Mouse (Mus musculus) myocyte (in vitro differentiated cells): Measurements from ENCODE around the gene Olfr149. TPM values are rescaled to one million over a fixed set of nuclear protein-coding genes. Genes with fewer than 3 reads are reported as not detected.
"Not testable (repeated sequence)": the region's sequence is repeated elsewhere in the genome, so short reads cannot be mapped to it uniquely, and the experiment has no call there.

ENCODE experiments used
- H3K27me3 ChIP-seq: one replicate; pipeline ENCODE4 v1.6.1; 2011; ENCODE audit not compliant: control insufficient read depth, insufficient read depth, insufficient read length
- H3K36me3 ChIP-seq: one replicate; pipeline ENCODE4 v1.6.1; 2011; ENCODE audit not compliant: control insufficient read depth, insufficient read depth
- H3K4me2 ChIP-seq: one replicate; pipeline ENCODE4 v1.6.1; 2011; ENCODE audit warnings: low read depth, control low read depth
- H3K4me3 ChIP-seq: one replicate; pipeline ENCODE4 v1.5.1; 2011; ENCODE audit warnings: mild to moderate bottlenecking, control low read depth, moderate library complexity
- H3K79me2 ChIP-seq: one replicate; pipeline ENCODE4 v1.6.1; 2011; ENCODE audit not compliant: control insufficient read depth, insufficient read depth
- H3ac ChIP-seq: one replicate; pipeline ENCODE4 v1.6.1; 2011; ENCODE audit not compliant: control insufficient read depth, insufficient read length
- CEBPB ChIP-seq: IDR thresholded peaks from 2 replicates; pipeline ENCODE4 v1.6.1; 2011; ENCODE audit warnings: mild to moderate bottlenecking, moderate library complexity; ENCODE audit not compliant: poor library complexity, insufficient read depth, severe bottlenecking
- E2F4 ChIP-seq: IDR thresholded peaks from one replicate; pipeline ENCODE4 v1.6.1; 2011; ENCODE audit warnings: mild to moderate bottlenecking, control low read depth, moderate library complexity; ENCODE audit not compliant: insufficient read depth
- MAX ChIP-seq: IDR thresholded peaks from one replicate; pipeline ENCODE4 v1.6.1; 2011; ENCODE audit warnings: low read depth, mild to moderate bottlenecking, control low read depth
- MYOD1 ChIP-seq, 3 experiments: IDR thresholded peaks; one replicate each; pipeline ENCODE4 v1.6.1; 2011; ENCODE audit warnings: control low read depth in 2 of 3, low read depth in 2 of 3, mild to moderate bottlenecking in 2 of 3, moderate library complexity in 1 of 3; ENCODE audit not compliant: insufficient read length in 2 of 3, control insufficient read depth in 1 of 3
- MYOG ChIP-seq, 3 experiments: IDR thresholded peaks; one replicate each; pipeline ENCODE4 v1.6.1; 2011; ENCODE audit warnings: control low read depth in 2 of 3, low read depth in 2 of 3, mild to moderate bottlenecking in 2 of 3; ENCODE audit not compliant: insufficient read length in 2 of 3, control insufficient read depth in 1 of 3, insufficient read depth in 1 of 3
- POLR2A ChIP-seq: IDR thresholded peaks from one replicate; pipeline ENCODE4 v1.6.1; 2011; ENCODE audit warnings: low read depth, mild to moderate bottlenecking, control low read depth, moderate library complexity; ENCODE audit not compliant: insufficient read length
- POLR2AphosphoS2 ChIP-seq: IDR thresholded peaks from one replicate; pipeline ENCODE4 v1.6.1; 2011; ENCODE audit warnings: low read depth, control low read depth; ENCODE audit not compliant: insufficient read length
- REST ChIP-seq: IDR thresholded peaks from one replicate; pipeline ENCODE4 v1.6.1; 2011; ENCODE audit warnings: mild to moderate bottlenecking, control low read depth, moderate library complexity; ENCODE audit not compliant: insufficient read depth, insufficient read length
- SRF ChIP-seq: IDR thresholded peaks from one replicate; pipeline ENCODE4 v1.6.1; 2011; ENCODE audit warnings: low read depth; ENCODE audit not compliant: control insufficient read depth, insufficient read length
- TCF12 ChIP-seq: IDR thresholded peaks from one replicate; pipeline ENCODE4 v1.6.1; 2011; ENCODE audit warnings: mild to moderate bottlenecking, control low read depth; ENCODE audit not compliant: poor library complexity, insufficient read depth, severe bottlenecking
- TCF3 ChIP-seq: IDR thresholded peaks from one replicate; pipeline ENCODE4 v1.6.1; 2011; ENCODE audit warnings: low read depth, control low read depth; ENCODE audit not compliant: insufficient read length
- USF1 ChIP-seq: IDR thresholded peaks from one replicate; pipeline ENCODE4 v1.6.1; 2011; ENCODE audit warnings: low read depth, mild to moderate bottlenecking, control low read depth, moderate library complexity
- polyA plus RNA-seq: library from polyadenylated mRNA; unstranded; fragments of >200 nt; fragmentation: generic; extraction: Trizol; gene quantifications from one replicate; pipeline ENCODE4 v1.2.1, GENCODE M21; 2012; ENCODE audit warnings: missing spikeins

Gene Olfr149
- polyA plus RNA-seq, 1 experiment = 0.02 TPM

DNA sequence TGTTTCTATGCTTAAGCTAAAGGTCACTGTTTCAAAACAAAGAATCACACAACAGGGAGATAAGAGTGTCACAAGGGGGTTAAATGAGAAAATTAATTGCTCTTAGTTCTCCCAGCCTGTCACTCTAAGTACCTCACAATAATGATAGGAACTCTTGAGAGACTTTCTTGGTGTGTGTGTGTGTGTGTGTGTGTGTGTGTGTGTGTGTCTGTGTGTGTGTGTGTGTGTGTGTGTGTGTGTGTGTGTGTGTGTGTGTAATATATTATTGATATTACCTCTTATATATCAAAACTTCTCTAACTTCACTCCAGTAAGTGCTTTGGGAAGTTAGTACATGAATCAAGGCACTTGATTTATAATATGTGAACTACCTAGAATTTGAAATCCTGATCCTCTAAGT, 4.1 kb upstream of the Olfr149 start, which contains the start of gene Olfr965:
TSS of gene Olfr965 (plus strand) at position 301 of the 400 bp plus-strand sequence.
- no peaks in the 10 kb centered on the region for H3K79me2 ChIP-seq
- no peaks in the 10 kb centered on the region for H3K27me3 ChIP-seq
- TF ChIP-seq REST (no peak), SRF (no peak), TCF3 (no peak), TCF12 (no peak), E2F4 (no peak), CEBPB (no peak), POLR2AphosphoS2 (no peak), MYOD1 (IDR thresholded peaks at IDR 0.05; ENCODE audit: control insufficient read depth in 1 of 3, insufficient read length in 2 of 3, low read depth in 2 of 3) (no peak), MAX (no peak), MYOG (IDR thresholded peaks at IDR 0.05; ENCODE audit: control insufficient read depth in 1 of 3, insufficient read depth in 1 of 3, insufficient read length in 2 of 3, low read depth in 2 of 3) (no peak), USF1 (no peak), POLR2A (no peak)
- H3K4me3 ChIP-seq = no peak within 1 kb of the TSS
- no peak within 1 kb of the TSS for H3K4me2 ChIP-seq
- H3K36me3 ChIP-seq = no peaks in the 10 kb centered on the region
- H3ac ChIP-seq = no peak within 1 kb of the TSS

DNA sequence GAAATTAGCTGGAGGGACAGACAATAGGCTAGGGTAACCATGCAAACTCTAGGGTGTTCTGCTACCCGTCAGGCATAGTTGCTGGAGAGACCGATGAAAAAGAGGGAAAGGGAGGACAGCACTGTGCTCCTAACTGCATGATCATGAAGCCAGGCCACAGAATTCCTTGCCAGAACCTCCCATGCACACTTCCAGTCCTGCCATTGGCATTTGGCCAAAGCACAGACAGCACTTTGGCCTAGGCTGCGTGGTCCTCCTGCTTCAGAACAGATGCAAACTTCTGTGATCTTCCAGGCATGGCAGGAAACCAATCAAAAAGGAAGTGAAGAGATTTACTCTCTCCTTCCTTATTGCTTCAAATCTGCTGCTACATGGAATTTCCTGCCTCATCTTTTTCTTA, 2.0 kb upstream of the Olfr149 start:
- Histone ChIP-seq H3K36me3 (no peaks in the 10 kb centered on the region), H3K27me3 (no peaks in the 10 kb centered on the region), H3K79me2 (no peaks in the 10 kb centered on the region), H3ac (no peak overlapping the region), H3K4me2 (no peak overlapping the region), H3K4me3 (no peak overlapping the region)
- TF ChIP-seq POLR2A = no peak
- no peak for TF ChIP-seq MAX
- no peak for TF ChIP-seq TCF12
- no peak for TF ChIP-seq MYOG (IDR thresholded peaks at IDR 0.05; ENCODE audit: control insufficient read depth in 1 of 3, insufficient read depth in 1 of 3, insufficient read length in 2 of 3, low read depth in 2 of 3)
- no peak for TF ChIP-seq USF1
- no peak for TF ChIP-seq CEBPB
- no peak for TF ChIP-seq SRF
- no peak for TF ChIP-seq POLR2AphosphoS2
- no peak for TF ChIP-seq TCF3
- TF ChIP-seq REST = no peak
- no peak for TF ChIP-seq E2F4
- no peak for TF ChIP-seq MYOD1 (IDR thresholded peaks at IDR 0.05; ENCODE audit: control insufficient read depth in 1 of 3, insufficient read length in 2 of 3, low read depth in 2 of 3)

DNA sequence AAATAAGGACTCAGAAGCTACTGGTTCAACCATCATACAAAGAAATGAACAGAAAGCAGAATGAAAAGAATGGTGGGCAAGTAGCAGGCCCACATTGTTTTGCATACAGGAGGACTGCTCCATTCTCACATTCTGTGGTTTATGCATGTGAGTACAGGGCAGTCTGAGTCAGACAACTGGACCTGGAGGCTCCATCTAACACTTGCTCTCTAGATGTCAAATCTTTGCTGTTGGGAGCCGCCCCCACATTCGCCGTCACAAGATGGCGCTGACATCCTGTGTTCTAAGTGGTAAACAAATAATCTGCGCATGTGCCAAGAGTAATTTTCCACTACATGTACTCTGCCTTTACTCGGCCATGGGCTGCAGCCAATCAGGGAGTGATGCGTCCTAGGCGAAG, 5.8 kb downstream of the Olfr149 start:
- not testable (repeated sequence) for H3K36me3 ChIP-seq, H3K4me2 ChIP-seq, H3K79me2 ChIP-seq, H3ac ChIP-seq, H3K27me3 ChIP-seq, H3K4me3 ChIP-seq

DNA sequence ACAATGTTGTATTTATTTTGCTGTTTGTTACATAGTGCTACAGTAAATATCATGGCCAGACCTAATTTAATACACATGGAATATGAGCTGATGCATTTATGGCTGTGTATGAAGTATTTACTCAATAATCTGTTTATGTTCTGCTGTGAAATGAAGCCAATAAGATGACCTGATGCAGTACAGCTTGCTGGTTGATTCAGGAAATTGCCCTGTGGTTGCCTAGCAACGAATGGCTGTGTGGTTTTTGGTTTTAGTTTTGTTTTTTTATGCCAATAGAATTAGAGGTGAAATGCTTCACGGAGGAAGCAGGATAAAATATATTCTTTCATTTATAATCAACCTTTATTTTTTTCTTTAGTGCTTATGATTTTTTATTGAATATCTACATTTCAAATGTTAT, 27.6 kb downstream of the Olfr149 start:
- Histone ChIP-seq H3K4me3 (no peak overlapping the region), H3K4me2 (no peak overlapping the region), H3K36me3 (no peaks in the 10 kb centered on the region), H3K27me3 (no peaks in the 10 kb centered on the region), H3ac (no peak overlapping the region), H3K79me2 (no peaks in the 10 kb centered on the region)
- TF ChIP-seq TCF12 (no peak), REST (no peak), E2F4 (no peak), CEBPB (no peak), SRF (no peak), USF1 (no peak), MYOD1 (IDR thresholded peaks at IDR 0.05; ENCODE audit: control insufficient read depth in 1 of 3, insufficient read length in 2 of 3, low read depth in 2 of 3) (no peak), MAX (no peak), POLR2AphosphoS2 (no peak), POLR2A (no peak), MYOG (IDR thresholded peaks at IDR 0.05; ENCODE audit: control insufficient read depth in 1 of 3, insufficient read depth in 1 of 3, insufficient read length in 2 of 3, low read depth in 2 of 3) (no peak), TCF3 (no peak)

DNA sequence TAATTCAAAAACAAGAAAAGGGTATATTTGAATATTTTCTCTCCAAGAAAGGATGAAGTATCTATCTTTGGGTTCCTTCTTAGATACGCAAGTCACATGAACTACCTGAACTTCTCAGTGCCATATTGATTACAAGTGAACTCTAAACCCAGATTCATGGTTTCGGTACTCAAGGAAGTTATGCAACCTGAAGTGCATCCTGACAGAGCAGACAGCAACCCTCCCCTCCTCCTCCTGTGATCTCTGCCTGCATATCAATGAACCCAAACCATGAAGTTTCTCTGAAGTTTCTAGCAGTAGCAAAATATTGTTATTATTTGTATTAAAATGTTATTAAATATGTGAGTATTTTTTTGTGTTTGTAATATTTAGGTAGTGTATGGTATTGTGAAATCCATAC, 28.4 kb downstream of the Olfr149 start:
- Histone ChIP-seq H3K4me3 (no peak overlapping the region), H3ac (no peak overlapping the region), H3K36me3 (no peaks in the 10 kb centered on the region), H3K27me3 (no peaks in the 10 kb centered on the region), H3K4me2 (no peak overlapping the region), H3K79me2 (no peaks in the 10 kb centered on the region)
- TF ChIP-seq TCF3 (no peak), USF1 (no peak)

DNA sequence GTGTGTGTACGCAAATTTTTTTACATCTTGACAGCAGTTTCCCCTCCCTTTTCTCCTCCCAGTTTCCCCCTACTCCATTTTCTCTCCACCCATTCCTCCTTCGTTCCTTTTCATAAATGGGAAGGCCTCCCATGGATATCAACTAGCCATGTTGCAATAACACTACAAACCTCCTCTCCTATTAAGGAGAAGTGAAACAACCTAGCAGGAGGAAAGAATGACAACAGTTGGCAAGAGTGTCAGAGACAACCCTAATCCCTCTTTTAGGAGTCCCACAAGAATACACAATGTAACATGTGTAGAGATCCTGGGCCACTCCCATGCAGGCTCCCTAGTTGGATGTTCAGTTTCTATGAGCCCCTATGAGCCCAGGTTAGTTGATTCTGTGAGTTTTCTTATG, 32.1 kb downstream of the Olfr149 start:
- Histone ChIP-seq H3K36me3 (no peaks in the 10 kb centered on the region), H3K4me2 (no peak overlapping the region), H3ac (no peak overlapping the region), H3K4me3 (no peak overlapping the region), H3K27me3 (no peaks in the 10 kb centered on the region), H3K79me2 (no peaks in the 10 kb centered on the region)
- no peak for TF ChIP-seq USF1
- TF ChIP-seq SRF = no peak
- no peak for TF ChIP-seq CEBPB
- TF ChIP-seq E2F4 = no peak
